Mouse (Mus musculus) thymus, adult 2 months (tissue): ENCODE measurements at regions not wholly inside any gene's neighbourhood (a gene's known extent, or its start where the extent isn't known, plus 50 kb on each side); places are given as distances from the start of the nearest gene placed in this dataset.

ENCODE experiments used
- CTCF ChIP-seq: fragments of 200-500 bp; IDR thresholded peaks from 2 replicates; pipeline ENCODE4 v1.5.1; 2012; ENCODE audit warnings: mild to moderate bottlenecking, control low read depth, low read length, moderate library complexity, borderline replicate concordance; ENCODE audit not compliant: control insufficient read depth, poor library complexity, insufficient read depth; ENCODE audit errors: extremely low read depth
- POLR2A ChIP-seq: fragments of 200-500 bp; IDR thresholded peaks from 2 replicates; pipeline ENCODE4 v1.6.1; 2012; ENCODE audit warnings: mild to moderate bottlenecking, low read length, control low read depth, moderate library complexity; ENCODE audit not compliant: control insufficient read depth, poor library complexity, insufficient read depth; ENCODE audit errors: extremely low read depth

DNA sequence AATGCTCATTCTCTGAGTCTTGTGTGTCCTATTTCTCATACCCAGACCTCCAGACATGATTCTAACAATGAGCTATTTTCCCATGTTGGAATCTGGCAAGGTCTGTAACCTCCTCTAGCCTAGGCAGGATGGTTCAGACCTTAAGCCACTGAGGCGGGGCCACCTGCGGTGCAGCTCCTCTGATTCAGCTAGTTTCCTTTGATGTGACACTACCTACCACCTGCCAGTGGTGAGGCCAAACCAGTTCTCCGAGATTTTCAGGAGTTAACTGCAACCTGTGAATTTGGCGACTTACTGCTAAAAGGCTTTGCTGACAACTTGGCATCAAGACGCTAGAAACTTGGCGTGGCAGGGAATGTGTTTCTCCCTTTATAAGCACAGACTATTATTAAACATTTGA is 2691.3 kb downstream of the Gm37988 start:
- TF ChIP-seq POLR2A (no peak), CTCF (no peak)
